Mouse (Mus musculus): ENCODE data around the gene Ints2.
A peak's percentile ranks its signal among the peaks of the same experiment; 100 is the strongest.
"Not testable (repeated sequence)": the region's sequence is repeated elsewhere in the genome, so short reads cannot be mapped to it uniquely, and the experiment has no call there.

Gene Ints2

GRCm38 (mm10) chr11:86257460-86258076 lies at the start of gene Ints2:
TSS of gene Ints2 (minus strand) at chr11:86257575.
- peak; percentile 97 to 98 for DNase-seq (ENCODE audit: low spot score in 2 of 2)

GRCm38 (mm10) chr11:86292201-86292600 lies 34.8 kb upstream of the Ints2 start:
- not testable (repeated sequence) for DNase-seq (ENCODE audit: low spot score in 2 of 2)

GRCm38 (mm10) chr11:86291714-86292113 lies 34.3 kb upstream of the Ints2 start:
- no peak for DNase-seq (ENCODE audit: low spot score in 2 of 2)

GRCm38 (mm10) chr11:86285729-86286128 lies 28.4 kb upstream of the Ints2 start:
- no peak for DNase-seq (ENCODE audit: low spot score in 2 of 2)

GRCm38 (mm10) chr11:86278442-86279102 lies 21.2 kb upstream of the Ints2 start:
- no peak for DNase-seq (ENCODE audit: low spot score in 2 of 2)

GRCm38 (mm10) chr11:86257054-86257453 lies 321 bp downstream of the Ints2 start:
- peak in 1 of 2 experiments; percentile 61 for DNase-seq (ENCODE audit: low spot score in 2 of 2)

- no peak for DNase-seq (ENCODE audit: low spot score in 2 of 2)
Measured at GRCm38 (mm10) chr11:86253342-86253741, 4.0 kb downstream of the Ints2 start.

- no peak for DNase-seq (ENCODE audit: low spot score in 2 of 2)
Measured at GRCm38 (mm10) chr11:86232446-86232845, 24.9 kb downstream of the Ints2 start.

- DNase-seq (ENCODE audit: low spot score in 2 of 2), result no peak
Measured at GRCm38 (mm10) chr11:86231781-86232350, 25.5 kb downstream of the Ints2 start.

GRCm38 (mm10) chr11:86226646-86227180 lies 30.7 kb downstream of the Ints2 start:
- no peak for DNase-seq (ENCODE audit: low spot score in 2 of 2)

GRCm38 (mm10) chr11:86225761-86226160 lies 31.6 kb downstream of the Ints2 start:
- DNase-seq (ENCODE audit: low spot score in 2 of 2), result no peak

- DNase-seq (ENCODE audit: low spot score in 2 of 2), result no peak
Measured at GRCm38 (mm10) chr11:86211803-86212202, 45.6 kb downstream of the Ints2 start.

- DNase-seq (ENCODE audit: low spot score in 2 of 2), result no peak
Measured at GRCm38 (mm10) chr11:86209123-86209522, 48.3 kb downstream of the Ints2 start.

- no peak for DNase-seq (ENCODE audit: low spot score in 2 of 2)
Measured at GRCm38 (mm10) chr11:86205876-86206275, 51.5 kb downstream of the Ints2 start.

GRCm38 (mm10) chr11:86205031-86205430 lies 52.3 kb downstream of the Ints2 start:
- no peak for DNase-seq (ENCODE audit: low spot score in 2 of 2)

- DNase-seq (ENCODE audit: low spot score in 2 of 2), result no peak
Measured at GRCm38 (mm10) chr11:86201901-86202675, 55.3 kb downstream of the Ints2 start.

- DNase-seq (ENCODE audit: low spot score in 2 of 2), result peak; percentile 95
Measured at GRCm38 (mm10) chr11:86201037-86201786, 56.2 kb downstream of the Ints2 start, which contains the start of gene Brip1. TSS of gene Brip1 (minus strand) at chr11:86201193.

- DNase-seq (ENCODE audit: low spot score in 2 of 2), result no peak
Measured at GRCm38 (mm10) chr11:86200460-86201021, 56.8 kb downstream of the Ints2 start.

- no peak for DNase-seq (ENCODE audit: low spot score in 2 of 2)
Measured at GRCm38 (mm10) chr11:86199733-86200132, 57.6 kb downstream of the Ints2 start.

- not testable (repeated sequence) for DNase-seq (ENCODE audit: low spot score in 2 of 2)
Measured at GRCm38 (mm10) chr11:86185224-86185623, 72.2 kb downstream of the Ints2 start.

GRCm38 (mm10) chr11:86175833-86176232 lies 81.5 kb downstream of the Ints2 start:
- DNase-seq (ENCODE audit: low spot score in 2 of 2), result no peak

Data from right cerebral cortex, postnatal 10 days (tissue).